Mouse (Mus musculus): ENCODE results near the gene Faf2.

GRCm38 (mm10) chr13:54593617-54594016 lies 28.0 kb upstream of the Faf2 start:
- TF ChIP-seq CTCF (IDR thresholded peaks at IDR 0.05; ENCODE audit: low read depth): no peak
- no peak for TF ChIP-seq EP300 (optimal IDR thresholded peaks at IDR 0.05)
